Mouse (Mus musculus): ENCODE measurements around the gene Kif17.

GRCm38 (mm10) chr4:138216200-138216890 lies 33.9 kb upstream of the Kif17 start, which contains the start of gene Hp1bp3:
- TF ChIP-seq CTCF (IDR thresholded peaks at IDR 0.05; ENCODE audit: borderline replicate concordance, insufficient read depth, low read length) (no peak), POLR2A (IDR thresholded peaks at IDR 0.05; ENCODE audit: low read depth, low read length) (peak; percentile 77)

Data from embryonic fibroblast, embryonic 13.5 days (primary cell).